Mouse (Mus musculus) heart, embryonic 14.5 days (tissue): ENCODE data around the gene Ube2z. TPM values are rescaled to one million over a fixed set of nuclear protein-coding genes. Genes with fewer than 3 reads are reported as not detected.

Source experiments
- ATAC-seq: fragments of 200-750 bp; cut with Nextera tagmentation; 2 replicates; pipeline ENCODE4 v1.8.0; 2017; ENCODE audit warnings: low read depth, moderate TSS enrichment; ENCODE audit not compliant: insufficient number of reproducible peaks, insufficient read depth, low FRiP score
- H3K27ac ChIP-seq, 2 experiments: fragments of 200-500 bp in 1 of 2; fragments of 300-500 bp in 1 of 2; sonication (generic) in 1 of 2; replicated peaks in 1 of 2; 2 replicates each; pipeline ENCODE4 v1.5.1; 2012 to 2014; ENCODE audit warnings: low read depth in 2 of 2, low read length in 2 of 2, control low read depth in 1 of 2, mild to moderate bottlenecking in 1 of 2, mixed read lengths in 1 of 2; ENCODE audit not compliant: control insufficient read depth in 1 of 2, insufficient read depth in 1 of 2
- H3K27me3 ChIP-seq: fragments of 300-500 bp; sonication (generic); 2 replicates; pipeline ENCODE4 v1.6.1; 2014; ENCODE audit warnings: mild to moderate bottlenecking, low read length, control low read depth; ENCODE audit not compliant: control insufficient read depth, insufficient read depth
- H3K36me3 ChIP-seq: fragments of 300-500 bp; sonication (generic); 2 replicates; pipeline ENCODE4 v1.6.1; 2014; ENCODE audit warnings: mild to moderate bottlenecking, control low read depth, low read length, mixed read lengths; ENCODE audit not compliant: control insufficient read depth, insufficient read depth
- H3K4me1 ChIP-seq, 2 experiments: fragments of 200-500 bp in 1 of 2; fragments of 300-500 bp in 1 of 2; sonication (generic) in 1 of 2; 2 replicates each; pipeline ENCODE4 v1.6.1; 2012 to 2014; ENCODE audit warnings: low read length in 2 of 2, control low read depth in 1 of 2, mixed read lengths in 1 of 2; ENCODE audit not compliant: control insufficient read depth in 2 of 2, insufficient read depth in 2 of 2
- H3K4me2 ChIP-seq: fragments of 300-500 bp; sonication (generic); 2 replicates; pipeline ENCODE4 v1.6.1; 2014; ENCODE audit warnings: mild to moderate bottlenecking, low read length
- H3K4me3 ChIP-seq, 2 experiments: fragments of 200-500 bp in 1 of 2; fragments of 300-500 bp in 1 of 2; sonication (generic) in 1 of 2; 2 replicates each; pipeline ENCODE4 v1.5.1; 2012 to 2014; ENCODE audit warnings: low read length in 2 of 2, mild to moderate bottlenecking in 2 of 2, control low read depth in 1 of 2, low read depth in 1 of 2, moderate library complexity in 1 of 2; ENCODE audit not compliant: control insufficient read depth in 1 of 2, insufficient read depth in 1 of 2
- H3K9ac ChIP-seq: fragments of 300-500 bp; sonication (generic); 2 replicates; pipeline ENCODE4 v1.6.1; 2014; ENCODE audit warnings: mild to moderate bottlenecking, low read length
- H3K9me3 ChIP-seq: fragments of 300-500 bp; sonication (generic); 2 replicates; pipeline ENCODE4 v1.6.1; 2016; ENCODE audit warnings: low read length, control low read depth; ENCODE audit not compliant: control insufficient read depth
- WGBS: fragments of 180-500 bp; shearing (Covaris S2); extraction: QIAGEN DNeasy Blood & Tissue Kit; methylation state at CpG from one replicate; pipeline ENCODE4 v1.1.7; 2014; 5-methylcytosine and 5-hydroxymethylcytosine counted together
- polyA plus RNA-seq: library from polyadenylated mRNA; unstranded; fragments of >200 nt; fragmentation: Nextera tagmentation; extraction: Ambion mirVana; gene quantifications from 2 replicates; pipeline ENCODE4 v1.2.1, GENCODE M21; 2014

Ube2z gene
- polyA plus RNA-seq, 1 experiment from 2014 or later, result 29.7 TPM

GRCm38 (mm10) chr11:96050854-96051253 is 14.3 kb downstream of the Ube2z start:
- no peak overlapping the region for H3K27ac ChIP-seq
- no peaks in the 10 kb centered on the region for H3K4me1 ChIP-seq
- H3K9ac ChIP-seq, result no peak overlapping the region
- no peak for ATAC-seq
- no peak overlapping the region for H3K4me2 ChIP-seq
- H3K27me3 ChIP-seq, result no peaks in the 10 kb centered on the region
- WGBS, result 87% methylated on average over 3 of the region's 3 CpGs
- H3K36me3 ChIP-seq, result peaks cover 95% of the 10 kb centered on the region
- no peaks in the 10 kb centered on the region for H3K9me3 ChIP-seq
- H3K4me3 ChIP-seq, result no peak overlapping the region

GRCm38 (mm10) chr11:96049939-96050338 is 15.2 kb downstream of the Ube2z start:
- Histone ChIP-seq H3K36me3 (peaks cover 94% of the 10 kb centered on the region), H3K27ac (no peak overlapping the region), H3K9me3 (no peaks in the 10 kb centered on the region), H3K27me3 (no peaks in the 10 kb centered on the region), H3K4me1 (no peaks in the 10 kb centered on the region), H3K4me2 (no peak overlapping the region), H3K4me3 (no peak overlapping the region), H3K9ac (no peak overlapping the region)
- ATAC-seq, result no peak
- WGBS, result 84% methylated on average over 4 of the region's 4 CpGs

GRCm38 (mm10) chr11:96047469-96048373 is 17.5 kb downstream of the Ube2z start:
- Histone ChIP-seq H3K4me1 (no peaks in the 10 kb centered on the region), H3K4me2 (no peak overlapping the region), H3K9me3 (no peaks in the 10 kb centered on the region), H3K27ac (no peak overlapping the region), H3K4me3 (no peak overlapping the region), H3K27me3 (no peaks in the 10 kb centered on the region), H3K9ac (no peak overlapping the region), H3K36me3 (peaks cover 93% of the 10 kb centered on the region)
- ATAC-seq, result no peak
- WGBS, result 76% methylated on average over 4 of the region's 4 CpGs

GRCm38 (mm10) chr11:96046793-96047192 is 18.4 kb downstream of the Ube2z start:
- Histone ChIP-seq H3K4me1 (no peaks in the 10 kb centered on the region), H3K27me3 (no peaks in the 10 kb centered on the region), H3K9me3 (no peaks in the 10 kb centered on the region), H3K4me3 (no peak overlapping the region), H3K36me3 (peaks cover 91% of the 10 kb centered on the region), H3K4me2 (no peak overlapping the region), H3K27ac (no peak overlapping the region), H3K9ac (no peak overlapping the region)
- WGBS, result 69% methylated on average over 2 of the region's 2 CpGs
- no peak for ATAC-seq

- H3K36me3 ChIP-seq, result peaks cover 88% of the 10 kb centered on the region
- H3K27ac ChIP-seq, result no peak overlapping the region
- WGBS, result 84% methylated on average over 8 of the region's 8 CpGs
- ATAC-seq, result no peak
- H3K4me2 ChIP-seq, result no peak overlapping the region
- H3K9ac ChIP-seq, result no peak overlapping the region
- H3K4me3 ChIP-seq, result no peak overlapping the region
- no peaks in the 10 kb centered on the region for H3K27me3 ChIP-seq
- H3K9me3 ChIP-seq, result no peaks in the 10 kb centered on the region
- no peaks in the 10 kb centered on the region for H3K4me1 ChIP-seq
These were observed 19.2 kb downstream of the Ube2z start for GRCm38 (mm10) chr11:96046028-96046427.

GRCm38 (mm10) chr11:96044803-96045567 is 20.2 kb downstream of the Ube2z start:
- Histone ChIP-seq H3K9ac (no peak overlapping the region), H3K36me3 (peaks cover 84% of the 10 kb centered on the region)

GRCm38 (mm10) chr11:96038560-96038959 is 26.6 kb downstream of the Ube2z start:
- no peak for ATAC-seq
- WGBS, result 31% methylated on average over 1 of the region's 1 CpGs

More at GRCm38 (mm10) chr11:96044803-96045567, 20.2 kb downstream of the Ube2z start:
- H3K4me2 ChIP-seq, result no peak overlapping the region
- no peak overlapping the region for H3K4me3 ChIP-seq
- H3K4me1 ChIP-seq, result no peaks in the 10 kb centered on the region
- WGBS, result 81% methylated on average over 11 of the region's 11 CpGs
- no peak overlapping the region for H3K27ac ChIP-seq
- no peak for ATAC-seq
- no peaks in the 10 kb centered on the region for H3K27me3 ChIP-seq
- no peaks in the 10 kb centered on the region for H3K9me3 ChIP-seq

More at GRCm38 (mm10) chr11:96038560-96038959, 26.6 kb downstream of the Ube2z start:
- Histone ChIP-seq H3K27ac (no peak overlapping the region), H3K9ac (no peak overlapping the region), H3K9me3 (no peaks in the 10 kb centered on the region), H3K36me3 (peaks cover 42% of the 10 kb centered on the region), H3K4me3 (no peak overlapping the region), H3K4me2 (no peak overlapping the region), H3K4me1 (peaks cover 2 to 8% of the 10 kb centered on the region in 2 experiments), H3K27me3 (no peaks in the 10 kb centered on the region)
